In genomic region chr17:73390191-73391089, GRCm38 (mm10) we compare ENCODE assay signal across 11 mouse cellular contexts. TPM values are rescaled to one million over a fixed set of nuclear protein-coding genes. Genes with fewer than 3 reads are reported as not detected.
DNase-seq lines count a peak whose midpoint lies in the region.
"Had no signal": no experiment of that assay in that cellular context is flagged by ENCODE, and none has a peak within 500 bp of the region (broad histone marks: within the 10 kb centered on the region; RNA-seq: fewer than 3 reads in every experiment).

No protein-coding gene starts in this region.

- H3K27me3 ChIP-seq in limb, embryonic 10.5 days (ENCODE audit: low read depth, poor library complexity, severe bottlenecking) = no peaks in the 10 kb centered on the region
- H3K27me3 ChIP-seq: midbrain, embryonic 12.5 days had no signal

- H3K4me1 ChIP-seq in limb, embryonic 10.5 days = 0 out of 2 replicates have a peak, but pooled peaks cover 4% of the 10 kb centered on the region
- H3K4me1 ChIP-seq: midbrain, embryonic 12.5 days had no signal

- no peaks in the 10 kb centered on the region for H3K9me3 ChIP-seq in limb, embryonic 10.5 days (replicated peaks)
- H3K9me3 ChIP-seq: midbrain, embryonic 12.5 days had no signal

- H3K36me3 ChIP-seq in limb, embryonic 10.5 days = no peaks in the 10 kb centered on the region
- H3K36me3 ChIP-seq: midbrain, embryonic 12.5 days had no signal

- peak; percentile 9 to 11 for DNase-seq in frontal cortex, postnatal 36 days (ENCODE audit: low spot score in 2 of 2)
- no peak for DNase-seq in frontal cortex, postnatal 10 days (ENCODE audit: low spot score in 2 of 2)
- peak; percentile 67 for DNase-seq in brain, adult 2 months (ENCODE audit: low read depth, low spot score)
- peak; percentile 13 to 35 for DNase-seq in kidney, adult 8-10 months
- peak; percentile 27 for DNase-seq in limb, embryonic 10.5 days (ENCODE audit: low spot score)
- DNase-seq in c-Kit-positive CD71-positive TER-119-positive erythroid progenitor cells, embryonic 14.5 days (ENCODE audit: low spot score) = no peak
- no peak for DNase-seq in embryo, embryonic 10.5 days (ENCODE audit: low spot score)
- DNase-seq in left cerebral cortex, adult 11 months (ENCODE audit: low spot score) = no peak

- WGBS in limb, embryonic 10.5 days = 76% methylated on average over 7 of the region's 7 CpGs

- H3K4me3 ChIP-seq in limb, embryonic 10.5 days = no peak overlapping the region
- H3K4me3 ChIP-seq: midbrain, embryonic 12.5 days had no signal

- H3K27ac ChIP-seq in limb, embryonic 10.5 days = no peak overlapping the region
- H3K27ac ChIP-seq: midbrain, embryonic 12.5 days had no signal

RNA-seq across cellular contexts. Expression of gene Capn13, which starts 10.2 kb away (rescaled TPM):
- not detected in 2 replicates for polyA plus RNA-seq in limb, embryonic 10.5 days (2016; fragmentation: Nextera tagmentation; extraction: Ambion mirVana)
- polyA plus RNA-seq: embryonic facial prominence, embryonic 11.5 days; limb, embryonic 14.5 days had no signal

Comparison
In these comparisons a context has a peak if more than half of its experiments do, and no peak if none do; other contexts are left out.
1. DNase-seq: peak in frontal cortex, postnatal 36 days (2 of 2), brain, adult 2 months (single experiment), kidney, adult 8-10 months (2 of 2) and limb, embryonic 10.5 days (single experiment); none in frontal cortex, postnatal 10 days (0 of 2), c-Kit-positive CD71-positive TER-119-positive erythroid progenitor cells, embryonic 14.5 days (single experiment), embryo, embryonic 10.5 days (single experiment) and left cerebral cortex, adult 11 months (single experiment).